In the genomic region with DNA sequence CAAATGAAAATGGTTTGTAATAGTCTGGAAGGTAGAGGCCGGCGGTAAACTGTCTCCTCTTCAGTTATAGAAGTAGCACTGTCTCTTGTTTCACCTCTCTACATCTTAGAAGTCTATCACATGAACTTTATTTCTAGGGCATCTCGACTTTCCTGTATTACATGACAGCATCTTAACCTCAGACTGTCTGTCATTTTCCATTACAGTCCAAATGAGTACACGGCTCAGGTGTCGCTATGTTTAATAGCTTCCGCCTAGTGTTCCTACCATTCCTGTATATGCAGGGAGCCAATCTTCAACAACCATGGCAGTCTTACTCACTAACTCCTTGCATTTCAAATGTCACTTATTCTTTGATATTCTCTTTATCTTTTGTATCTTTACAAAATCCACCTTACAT, we compare ENCODE assay signal across 25 mouse cellular contexts.
"Had no signal": no experiment of that assay in that cellular context is flagged by ENCODE, and none has a peak within 500 bp of the region (broad histone marks: within the 10 kb centered on the region; RNA-seq: fewer than 3 reads in every experiment).

No protein-coding gene starts in this region.

- H3K27ac ChIP-seq: embryonic facial prominence, embryonic 10.5 days; embryonic facial prominence, embryonic 12.5 days; embryonic facial prominence, embryonic 13.5 days; embryonic facial prominence, embryonic 15.5 days; forebrain, embryonic 10.5 days; forebrain, embryonic 12.5 days; forebrain, embryonic 13.5 days; forebrain, embryonic 15.5 days; heart, adult 2 months; heart, embryonic 10.5 days had no signal

- H3K4me3 ChIP-seq: embryonic facial prominence, embryonic 10.5 days; embryonic facial prominence, embryonic 12.5 days; embryonic facial prominence, embryonic 13.5 days; embryonic facial prominence, embryonic 15.5 days; erythroblast, embryonic 14.5 days; forebrain, embryonic 10.5 days; forebrain, embryonic 12.5 days; forebrain, embryonic 13.5 days; forebrain, embryonic 15.5 days; heart, adult 2 months; heart, embryonic 10.5 days had no signal

- DNase-seq: cerebellum, adult 2 months; cerebellum, adult 8-10 months; cerebellum, adult 9-10 months; cerebellum, adult 9-11 months; cerebellum, postnatal 10 days; cerebellum, postnatal 14 days; cerebellum, postnatal 25 days; cerebellum, postnatal 36 days; embryo, embryonic 11 days; forebrain, postnatal 0 days; gastrocnemius, postnatal 14 days; gastrocnemius, postnatal 25 days; heart, adult 11 months; heart, adult 18-20 months; heart, adult 2 months had no signal
